Mouse (Mus musculus): Measurements from ENCODE around the gene Pelp1. TPM values are rescaled to one million over a fixed set of nuclear protein-coding genes. Genes with fewer than 3 reads are reported as not detected.
A peak's percentile ranks its signal among the peaks of the same experiment; 100 is the strongest.

The Pelp1 gene
- total and polyA plus RNA-seq, 2 experiments from 2014 or later = 25.5 to 33.7 TPM

DNA sequence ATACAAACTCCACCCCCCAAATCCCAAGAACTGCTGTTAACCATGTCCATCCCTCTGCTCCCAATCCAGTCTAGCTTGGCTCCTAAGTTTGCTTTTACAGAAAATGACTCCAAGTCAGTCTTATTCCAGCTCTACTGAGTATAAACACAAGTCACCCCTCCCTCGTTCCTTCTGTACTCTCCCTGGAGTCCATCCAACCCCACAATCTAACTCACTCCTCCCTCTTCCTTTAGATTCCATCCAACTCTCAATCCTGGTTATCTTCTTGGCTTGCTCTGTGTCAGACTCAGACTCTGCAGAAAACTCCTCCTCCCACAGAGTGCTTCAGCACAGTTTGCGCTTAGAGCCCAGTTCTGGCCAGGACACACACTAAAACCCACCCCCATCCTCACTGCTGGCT, 6.2 kb downstream of the Pelp1 start:
- Histone ChIP-seq H3K27me3 (ENCODE audit: insufficient read depth, low read length) (no peaks in the 10 kb centered on the region), H3K4me2 (ENCODE audit: low read depth, low read length) (no peak overlapping the region), H3K27ac (no peak overlapping the region), H3K36me3 (ENCODE audit: insufficient read depth, low read length) (peaks cover 11% of the 10 kb centered on the region; the same call in 1 of the 2 replicates), H3K4me1 (ENCODE audit: insufficient read depth, low read length) (0 out of 2 replicates have a peak, but pooled peaks cover under 1% of the 10 kb centered on the region), H3K9me3 (ENCODE audit: low read length) (no peaks in the 10 kb centered on the region), H3K4me3 (ENCODE audit: low read length) (no peak overlapping the region), H3K9ac (replicated peaks; ENCODE audit: low read length) (no peak overlapping the region)
- DNase-seq (ENCODE audit: low spot score) = no peak
- ATAC-seq = no peak
- TF ChIP-seq CTCF (IDR thresholded peaks at IDR 0.05; ENCODE audit: low read depth) = no peak
- WGBS = 76% methylated on average over 2 of the region's 2 CpGs

DNA sequence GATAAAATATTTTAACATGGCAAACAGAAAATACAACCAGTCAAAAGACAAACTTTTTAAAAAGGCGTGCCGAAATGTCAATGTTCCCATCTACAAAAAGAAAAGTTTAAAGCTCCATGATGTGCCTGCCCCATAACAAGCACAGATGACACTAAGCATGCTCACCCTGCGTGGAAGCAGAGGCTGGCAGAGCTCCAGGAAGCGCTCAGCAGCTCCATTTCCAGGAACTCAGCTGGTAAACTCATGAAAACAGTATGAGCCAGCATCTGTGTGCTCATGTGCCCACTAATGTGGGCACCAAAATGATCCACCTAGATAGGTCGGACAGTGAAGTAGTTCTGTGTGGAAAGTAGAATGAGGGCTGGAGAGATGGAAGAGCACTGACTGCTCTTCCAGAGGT, 20.4 kb downstream of the Pelp1 start:
- TF ChIP-seq CTCF (IDR thresholded peaks at IDR 0.05; ENCODE audit: low read depth) = no peak

GRCm38 (mm10) chr11:70387436-70387835, 22.4 kb downstream of the Pelp1 start:
- no peak overlapping the region for H3K4me3 ChIP-seq (ENCODE audit: low read length)
- H3K27me3 ChIP-seq (ENCODE audit: insufficient read depth, low read length) = no peaks in the 10 kb centered on the region
- no peaks in the 10 kb centered on the region for H3K9me3 ChIP-seq (ENCODE audit: low read length)
- peaks cover 8% of the 10 kb centered on the region for H3K36me3 ChIP-seq (ENCODE audit: insufficient read depth, low read length)
- no peak for ATAC-seq
- WGBS = 75% methylated on average over 5 of the region's 5 CpGs
- H3K4me2 ChIP-seq (ENCODE audit: low read depth, low read length) = no peak overlapping the region
- H3K27ac ChIP-seq = no peak overlapping the region
- H3K9ac ChIP-seq (replicated peaks; ENCODE audit: low read length) = no peak overlapping the region
- no peak for TF ChIP-seq CTCF (IDR thresholded peaks at IDR 0.05; ENCODE audit: low read depth)
- no peaks in the 10 kb centered on the region for H3K4me1 ChIP-seq (ENCODE audit: insufficient read depth, low read length)
- DNase-seq (ENCODE audit: low spot score) = no peak

More for the DNA sequence above, 20.4 kb downstream of the Pelp1 start:
- Histone ChIP-seq H3K4me3 (ENCODE audit: low read length) (no peak overlapping the region), H3K27ac (no peak overlapping the region), H3K9ac (replicated peaks; ENCODE audit: low read length) (no peak overlapping the region), H3K4me1 (ENCODE audit: insufficient read depth, low read length) (no peaks in the 10 kb centered on the region), H3K27me3 (ENCODE audit: insufficient read depth, low read length) (no peaks in the 10 kb centered on the region), H3K9me3 (ENCODE audit: low read length) (no peaks in the 10 kb centered on the region), H3K36me3 (ENCODE audit: insufficient read depth, low read length) (peaks cover 21% of the 10 kb centered on the region), H3K4me2 (ENCODE audit: low read depth, low read length) (no peak overlapping the region)
- 73% methylated on average over 5 of the region's 5 CpGs for WGBS
- ATAC-seq (no peak), DNase-seq (ENCODE audit: low spot score) (peak; percentile 8)

- no peak overlapping the region for H3K4me3 ChIP-seq (ENCODE audit: low read length)
- H3K9ac ChIP-seq (replicated peaks; ENCODE audit: low read length) = no peak overlapping the region
- no peak for DNase-seq (ENCODE audit: low spot score)
- H3K4me2 ChIP-seq (ENCODE audit: low read depth, low read length) = no peak overlapping the region
- ATAC-seq = no peak
- no peaks in the 10 kb centered on the region for H3K9me3 ChIP-seq (ENCODE audit: low read length)
- H3K27me3 ChIP-seq (ENCODE audit: insufficient read depth, low read length) = no peaks in the 10 kb centered on the region
- H3K4me1 ChIP-seq (ENCODE audit: insufficient read depth, low read length) = no peaks in the 10 kb centered on the region
- H3K36me3 ChIP-seq (ENCODE audit: insufficient read depth, low read length) = no peaks in the 10 kb centered on the region
- H3K27ac ChIP-seq = no peak overlapping the region
- WGBS = 86% methylated on average over 3 of the region's 3 CpGs
- no peak for TF ChIP-seq CTCF (IDR thresholded peaks at IDR 0.05; ENCODE audit: low read depth)
These were observed 25.7 kb downstream of the Pelp1 start for GRCm38 (mm10) chr11:70384136-70384535.

DNA sequence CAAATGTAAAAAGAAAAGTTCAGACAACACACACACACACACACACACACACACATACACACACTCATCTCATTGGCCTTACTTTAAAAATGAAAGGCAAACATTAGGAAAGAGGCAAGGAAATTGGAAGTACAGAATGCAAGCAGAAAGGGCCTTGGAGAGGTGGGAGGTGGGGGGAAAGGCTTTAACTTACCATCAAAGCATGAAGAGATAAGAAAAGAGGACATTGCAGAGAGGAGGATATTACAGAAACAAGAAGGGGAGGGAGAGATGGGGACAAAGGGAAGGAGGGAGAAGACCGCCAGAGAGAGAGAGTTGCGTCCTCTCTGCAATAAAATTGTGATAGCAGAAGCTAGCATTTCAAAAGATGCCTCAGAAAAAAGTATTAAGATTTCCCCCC, 28.5 kb downstream of the Pelp1 start:
- no peak for TF ChIP-seq CTCF (IDR thresholded peaks at IDR 0.05; ENCODE audit: low read depth)
- H3K4me3 ChIP-seq (ENCODE audit: low read length) = no peak overlapping the region
- no peaks in the 10 kb centered on the region for H3K36me3 ChIP-seq (ENCODE audit: insufficient read depth, low read length)
- WGBS = 92% methylated on average over 2 of the region's 2 CpGs
- H3K4me1 ChIP-seq (ENCODE audit: insufficient read depth, low read length) = no peaks in the 10 kb centered on the region
- H3K9ac ChIP-seq (replicated peaks; ENCODE audit: low read length) = no peak overlapping the region
- ATAC-seq (no peak), DNase-seq (ENCODE audit: low spot score) (no peak)
- H3K27ac ChIP-seq = no peak overlapping the region
- no peak overlapping the region for H3K4me2 ChIP-seq (ENCODE audit: low read depth, low read length)
- H3K9me3 ChIP-seq (ENCODE audit: low read length) = no peaks in the 10 kb centered on the region
- H3K27me3 ChIP-seq (ENCODE audit: insufficient read depth, low read length) = no peaks in the 10 kb centered on the region

DNA sequence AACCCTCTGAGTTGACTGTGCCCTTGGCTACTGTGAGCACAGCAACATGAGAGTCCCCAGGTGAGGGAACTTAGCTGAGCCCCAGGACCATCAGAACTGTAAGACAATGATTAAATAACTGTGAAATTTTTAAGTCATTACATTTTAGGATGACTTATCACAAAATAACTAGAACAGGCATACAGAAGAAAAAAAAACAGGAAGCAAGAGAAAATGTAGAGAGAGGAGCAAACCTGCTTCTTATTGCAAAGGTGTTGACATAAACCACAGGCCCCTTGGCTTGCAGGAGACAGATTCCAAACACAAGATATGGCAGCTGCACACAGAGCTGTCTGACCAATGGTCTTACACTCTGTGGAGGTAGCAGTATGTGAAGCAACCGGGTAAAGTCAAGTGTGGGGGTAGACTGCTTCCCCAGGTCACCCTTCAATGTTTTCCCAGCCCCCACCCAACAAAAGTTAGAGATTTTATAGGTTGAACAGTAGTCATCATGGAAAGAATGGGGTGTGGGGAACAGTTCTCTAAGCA, 29.3 kb downstream of the Pelp1 start:
- TF ChIP-seq CTCF (IDR thresholded peaks at IDR 0.05; ENCODE audit: low read depth) = no peak
- 89% methylated on average over 1 of the region's 1 CpGs for WGBS
- Histone ChIP-seq H3K27me3 (ENCODE audit: insufficient read depth, low read length) (no peaks in the 10 kb centered on the region), H3K4me2 (ENCODE audit: low read depth, low read length) (no peak overlapping the region), H3K4me1 (ENCODE audit: insufficient read depth, low read length) (no peaks in the 10 kb centered on the region), H3K9ac (replicated peaks; ENCODE audit: low read length) (no peak overlapping the region), H3K36me3 (ENCODE audit: insufficient read depth, low read length) (no peaks in the 10 kb centered on the region), H3K9me3 (ENCODE audit: low read length) (no peaks in the 10 kb centered on the region), H3K27ac (no peak overlapping the region), H3K4me3 (ENCODE audit: low read length) (no peak overlapping the region)
- DNase-seq (ENCODE audit: low spot score) (no peak), ATAC-seq (no peak)

GRCm38 (mm10) chr11:70376054-70376453, 33.8 kb downstream of the Pelp1 start:
- H3K27me3 ChIP-seq (ENCODE audit: insufficient read depth, low read length) = no peaks in the 10 kb centered on the region
- H3K36me3 ChIP-seq (ENCODE audit: insufficient read depth, low read length) = no peaks in the 10 kb centered on the region
- no peaks in the 10 kb centered on the region for H3K4me1 ChIP-seq (ENCODE audit: insufficient read depth, low read length)
- no peak overlapping the region for H3K27ac ChIP-seq
- no peak overlapping the region for H3K9ac ChIP-seq (replicated peaks; ENCODE audit: low read length)
- no peaks in the 10 kb centered on the region for H3K9me3 ChIP-seq (ENCODE audit: low read length)
- WGBS = 87% methylated on average over 6 of the region's 6 CpGs
- no peak overlapping the region for H3K4me2 ChIP-seq (ENCODE audit: low read depth, low read length)
- no peak for ATAC-seq
- DNase-seq (ENCODE audit: low spot score) = no peak
- TF ChIP-seq CTCF (IDR thresholded peaks at IDR 0.05; ENCODE audit: low read depth) = no peak
- H3K4me3 ChIP-seq (ENCODE audit: low read length) = no peak overlapping the region
